Mouse (Mus musculus): ENCODE measurements around the gene Ebf1.

DNA sequence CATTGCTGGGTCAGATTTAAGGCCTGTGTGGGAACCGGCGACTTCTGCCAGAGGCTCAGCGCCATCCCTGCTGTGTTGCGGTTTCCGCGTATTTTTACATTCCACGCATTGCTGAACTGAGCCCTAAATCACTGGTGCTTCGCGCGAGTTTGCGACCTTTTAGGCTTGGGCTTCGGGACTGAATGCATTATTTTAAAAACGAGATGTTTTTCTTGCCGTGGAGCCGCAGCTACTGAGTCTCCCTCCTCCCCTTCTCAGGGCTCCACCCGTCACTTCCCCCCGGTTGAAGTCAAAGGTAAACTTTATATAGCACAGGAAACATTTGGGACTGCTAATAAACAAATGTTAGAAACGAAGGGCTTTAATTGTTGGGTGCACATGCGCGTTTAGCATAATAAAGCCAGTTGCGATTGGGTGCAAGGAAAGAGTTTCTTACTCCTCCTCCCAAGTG, 68.8 kb downstream of the Ebf1 start:
- TF ChIP-seq POLR2A (IDR thresholded peaks at IDR 0.05; ENCODE audit: low read depth, low read length) (no peak), CTCF (IDR thresholded peaks at IDR 0.05; ENCODE audit: extremely low read depth, insufficient read depth, insufficient read length, insufficient replicate concordance) (no peak)
